Mouse (Mus musculus) heart, postnatal 25 days (tissue): ENCODE results near the gene Als2. TPM values are rescaled to one million over a fixed set of nuclear protein-coding genes. Genes with fewer than 3 reads are reported as not detected.

Experiments used
- total RNA-seq, 2 experiments: library from RNA; stranded (reverse); gene quantifications; 2 replicates each; pipeline ENCODE4 v1.2.3; 2021

Gene Als2
- total RNA-seq, 2 experiments from 2014 or later = 7.8 to 11.6 TPM

Other genes with a start within 250 kb of the Als2 start
- gene C2cd6, start 142.3 kb downstream of the Als2 start, total RNA-seq = not detected
- 1 to 10 TPM; 3.8 to 4.0 TPM for gene Tmem237, start 116.8 kb downstream of the Als2 start, total RNA-seq
- gene Mpp4, start 73.8 kb downstream of the Als2 start, total RNA-seq = under 1 TPM; 0.08 to 0.23 TPM
- not detected for gene Cdk15, start 19.7 kb upstream of the Als2 start, total RNA-seq
- gene Fzd7, start 245.2 kb upstream of the Als2 start, total RNA-seq = 1 to 10 TPM; 5.6 to 6.9 TPM